Mouse (Mus musculus) CH12.LX (cell line): ENCODE results near the gene Anapc13. TPM values are rescaled to one million over a fixed set of nuclear protein-coding genes. Genes with fewer than 3 reads are reported as not detected.

Source experiments
- DNase-seq: peaks from one replicate; pipeline ENCODE4 v3.0.0-alpha.2; 2013; ENCODE audit errors: extremely low read depth
- H3K27ac ChIP-seq: 2 replicates; pipeline ENCODE4 v1.5.1; 2012; ENCODE audit warnings: low read depth, mild to moderate bottlenecking, control low read depth, moderate library complexity; ENCODE audit not compliant: insufficient read depth
- H3K27me3 ChIP-seq: replicated peaks from 2 replicates; pipeline ENCODE3; 2012; ENCODE audit warnings: inconsistent platforms
- H3K36me3 ChIP-seq, 2 experiments: replicated peaks in 1 of 2; 2 replicates each; pipeline versions ENCODE3 to v1.6.1; 2012; ENCODE audit warnings: inconsistent platforms in 1 of 2, low read length in 1 of 2, mild to moderate bottlenecking in 1 of 2, mixed read lengths in 1 of 2, moderate library complexity in 1 of 2; ENCODE audit not compliant: control insufficient read depth in 1 of 2, insufficient read depth in 1 of 2
- H3K4me1 ChIP-seq, 2 experiments: 2 replicates each; pipeline ENCODE4 v1.6.1; 2012; ENCODE audit warnings: inconsistent platforms in 1 of 2, moderate library complexity in 1 of 2; ENCODE audit not compliant: insufficient read depth in 2 of 2, control insufficient read depth in 1 of 2
- H3K4me2 ChIP-seq: 2 replicates; pipeline ENCODE4 v1.6.1; 2012; ENCODE audit warnings: low read depth, mild to moderate bottlenecking, control low read depth; ENCODE audit not compliant: poor library complexity, insufficient read depth, severe bottlenecking
- H3K4me3 ChIP-seq, 3 experiments: fragments of 150-350 bp in 1 of 3; sonication (generic) in 1 of 3; replicated peaks in 1 of 3; 2 replicates each; pipeline versions ENCODE3 to v1.5.1; 2011 to 2012; ENCODE audit warnings: low read depth in 2 of 3, low read length in 2 of 3, mild to moderate bottlenecking in 2 of 3, moderate library complexity in 2 of 3, control low read depth in 1 of 3, improper control_type of control experiment in 1 of 3, inconsistent platforms in 1 of 3, mixed read lengths in 1 of 3; ENCODE audit not compliant: poor library complexity in 1 of 3
- H3K79me2 ChIP-seq: replicated peaks from 2 replicates; pipeline ENCODE4 v1.6.1; 2012; ENCODE audit warnings: mild to moderate bottlenecking, moderate library complexity; ENCODE audit not compliant: control insufficient read depth, poor library complexity, insufficient read depth, severe bottlenecking; ENCODE audit errors: extremely low read depth
- H3K9ac ChIP-seq: 2 replicates; pipeline ENCODE4 v1.6.1; 2012; ENCODE audit warnings: low read depth, mild to moderate bottlenecking, control low read depth, moderate library complexity; ENCODE audit not compliant: insufficient read depth
- H3K9me3 ChIP-seq: replicated peaks from 2 replicates; pipeline ENCODE3; 2012; ENCODE audit warnings: low read length, inconsistent platforms, mixed read lengths
- BHLHE40 ChIP-seq: IDR thresholded peaks from 2 replicates; pipeline ENCODE4 v1.6.1; 2011; ENCODE audit warnings: mild to moderate bottlenecking, low read depth, low read length, improper control_type of control experiment
- CHD1 ChIP-seq: IDR thresholded peaks from 2 replicates; pipeline ENCODE4 v1.6.1; 2012; ENCODE audit warnings: low read depth, low read length, improper control_type of control experiment, inconsistent platforms
- CHD2 ChIP-seq: IDR thresholded peaks from 2 replicates; pipeline ENCODE4 v1.6.1; 2011; ENCODE audit warnings: low read length, improper control_type of control experiment
- E2F4 ChIP-seq: IDR thresholded peaks from 2 replicates; pipeline ENCODE4 v1.6.1; 2011; ENCODE audit warnings: low read depth, low read length, improper control_type of control experiment; ENCODE audit not compliant: insufficient replicate concordance
- ELF1 ChIP-seq: IDR thresholded peaks from 2 replicates; pipeline ENCODE4 v1.6.1; 2014; ENCODE audit warnings: low read depth, mild to moderate bottlenecking, inconsistent platforms, low read length, improper control_type of control experiment
- EP300 ChIP-seq: IDR thresholded peaks from 2 replicates; pipeline ENCODE4 v1.6.1; 2011; ENCODE audit warnings: low read length, improper control_type of control experiment
- ETS1 ChIP-seq: conservative IDR thresholded peaks from 2 replicates; pipeline ENCODE4 v1.6.1; 2012; ENCODE audit warnings: low read depth, mild to moderate bottlenecking, inconsistent platforms, low read length, improper control_type of control experiment, moderate library complexity
- IRF4 ChIP-seq: IDR thresholded peaks from 2 replicates; pipeline ENCODE4 v1.6.1; 2014; ENCODE audit warnings: low read depth, mild to moderate bottlenecking, inconsistent platforms, low read length, improper control_type of control experiment
- MAFK ChIP-seq: IDR thresholded peaks from 2 replicates; pipeline ENCODE4 v1.6.1; 2011; ENCODE audit warnings: low read length, improper control_type of control experiment; ENCODE audit not compliant: insufficient replicate concordance
- MAX ChIP-seq: IDR thresholded peaks from 2 replicates; pipeline ENCODE4 v1.6.1; 2011; ENCODE audit warnings: low read length, improper control_type of control experiment
- MAZ ChIP-seq: IDR thresholded peaks from 2 replicates; pipeline ENCODE4 v1.6.1; 2012; ENCODE audit warnings: low read depth, mild to moderate bottlenecking, inconsistent platforms, low read length, improper control_type of control experiment, moderate library complexity
- MXI1 ChIP-seq: IDR thresholded peaks from 2 replicates; pipeline ENCODE4 v1.6.1; 2011; ENCODE audit warnings: mild to moderate bottlenecking, low read depth, low read length, improper control_type of control experiment
- MYC ChIP-seq: IDR thresholded peaks from 2 replicates; pipeline ENCODE4 v1.6.1; 2011; ENCODE audit warnings: low read depth, mild to moderate bottlenecking, improper control_type of control experiment, low read length
- PAX5 ChIP-seq: IDR thresholded peaks from 2 replicates; pipeline ENCODE4 v1.6.1; 2012; ENCODE audit warnings: low read length, inconsistent platforms, mixed read lengths
- POLR2A ChIP-seq: IDR thresholded peaks from 2 replicates; pipeline ENCODE4 v1.6.1; 2011; ENCODE audit warnings: low read depth, mild to moderate bottlenecking, improper control_type of control experiment, low read length
- POLR2AphosphoS2 ChIP-seq: IDR thresholded peaks from 2 replicates; pipeline ENCODE4 v1.6.1; 2011; ENCODE audit warnings: low read depth, low read length, improper control_type of control experiment
- RAD21 ChIP-seq: IDR thresholded peaks from 2 replicates; pipeline ENCODE4 v1.6.1; 2011; ENCODE audit warnings: low read depth, mild to moderate bottlenecking, low read length, improper control_type of control experiment, moderate library complexity
- RCOR1 ChIP-seq: conservative IDR thresholded peaks from 2 replicates; pipeline ENCODE4 v1.6.1; 2012; ENCODE audit warnings: low read depth, mild to moderate bottlenecking, inconsistent platforms, low read length, improper control_type of control experiment
- SIN3A ChIP-seq: IDR thresholded peaks from 2 replicates; pipeline ENCODE4 v1.6.1; 2012; ENCODE audit warnings: low read length, improper control_type of control experiment, inconsistent platforms
- SMC3 ChIP-seq: IDR thresholded peaks from 2 replicates; pipeline ENCODE4 v1.6.1; 2011; ENCODE audit warnings: low read depth, low read length, improper control_type of control experiment
- TBP ChIP-seq: conservative IDR thresholded peaks from 2 replicates; pipeline ENCODE4 v1.6.1; 2011; ENCODE audit warnings: low read depth, low read length, improper control_type of control experiment
- TCF12 ChIP-seq: IDR thresholded peaks from 2 replicates; pipeline ENCODE4 v1.6.1; 2014; ENCODE audit warnings: low read depth, mild to moderate bottlenecking, inconsistent platforms, low read length, improper control_type of control experiment
- UBTF ChIP-seq: IDR thresholded peaks from 2 replicates; pipeline ENCODE4 v1.6.1; 2012; ENCODE audit warnings: low read depth, mild to moderate bottlenecking, inconsistent platforms, low read length, improper control_type of control experiment, moderate library complexity
- ZKSCAN1 ChIP-seq: IDR thresholded peaks from 2 replicates; pipeline ENCODE4 v1.6.1; 2012; ENCODE audit warnings: low read depth, inconsistent platforms, low read length, improper control_type of control experiment, borderline replicate concordance
- ZMIZ1 ChIP-seq: IDR thresholded peaks from 2 replicates; pipeline ENCODE4 v1.6.1; 2012; ENCODE audit warnings: low read depth, mild to moderate bottlenecking, inconsistent platforms, low read length, improper control_type of control experiment
- ZNF384 ChIP-seq: IDR thresholded peaks from 2 replicates; pipeline ENCODE4 v1.6.1; 2012; ENCODE audit warnings: low read depth, low read length, improper control_type of control experiment, inconsistent platforms
- dilution Hi-C: fragments of 300-500 bp; cut with MboI; formaldehyde crosslinking; loops from 2 replicates; pipeline ENCODE4 v1.14.3; 2020; ENCODE audit warnings: low sequenced_read_pairs; ENCODE audit not compliant: extremely low pct_unique_long_range_greater_than_20kb, extremely low pct_ligation_motif_present
- in situ Hi-C: fragments of 300-500 bp; cut with MboI; formaldehyde crosslinking; loops from 3 replicates; pipeline ENCODE4 v1.14.3; 2019; ENCODE audit warnings: low sequenced_read_pairs, low pct_ligation_motif_present, low pct_unique_long_range_greater_than_20kb, mixed read lengths
- polyA plus RNA-seq: library from polyadenylated mRNA; unstranded; fragments of >175 nt; gene quantifications from 2 replicates; pipeline ENCODE4 v1.2.1, GENCODE M21; 2012; ENCODE audit warnings: low read depth; ENCODE audit not compliant: insufficient read length
- total RNA-seq, 2 experiments: library from RNA; depleted of rRNA; stranded (reverse); fragments of 300-350 nt in 1 of 2; fragments of >200 nt in 1 of 2; gene quantifications; 2 replicates each; pipeline ENCODE4 v1.2.3; 2012 to 2014

Anapc13 gene
- total and polyA plus RNA-seq, 3 experiments = 20.8 to 87.4 (median 62.6) TPM

- Histone ChIP-seq H3K9me3 (no peaks in the 10 kb centered on the region), H3K27ac (no peak overlapping the region), H3K9ac (no peak overlapping the region), H3K4me2 (no peak overlapping the region), H3K79me2 (no peaks in the 10 kb centered on the region), H3K36me3 (no peaks in the 10 kb centered on the region), H3K27me3 (no peaks in the 10 kb centered on the region), H3K4me3 (no peak overlapping the region), H3K4me1 (no peaks in the 10 kb centered on the region)
- no peak for TF ChIP-seq MAX
- TF ChIP-seq SIN3A = no peak
- TF ChIP-seq TBP = no peak
- TF ChIP-seq MAZ = no peak
- TF ChIP-seq TCF12 = no peak
- no peak for TF ChIP-seq ZNF384
- no peak for TF ChIP-seq SMC3
- TF ChIP-seq POLR2AphosphoS2 = no peak
- TF ChIP-seq E2F4 = no peak
- no peak for TF ChIP-seq CHD1
- no peak for TF ChIP-seq ZKSCAN1
- TF ChIP-seq MXI1 = no peak
- TF ChIP-seq POLR2A = no peak
- in situ Hi-C loops = no loop called here
- DNase-seq = no peak
- dilution Hi-C loops = no loop called here
These were observed 42.0 kb downstream of the Anapc13 start for GRCm38 (mm10) chr9:102668115-102668514.

DNA sequence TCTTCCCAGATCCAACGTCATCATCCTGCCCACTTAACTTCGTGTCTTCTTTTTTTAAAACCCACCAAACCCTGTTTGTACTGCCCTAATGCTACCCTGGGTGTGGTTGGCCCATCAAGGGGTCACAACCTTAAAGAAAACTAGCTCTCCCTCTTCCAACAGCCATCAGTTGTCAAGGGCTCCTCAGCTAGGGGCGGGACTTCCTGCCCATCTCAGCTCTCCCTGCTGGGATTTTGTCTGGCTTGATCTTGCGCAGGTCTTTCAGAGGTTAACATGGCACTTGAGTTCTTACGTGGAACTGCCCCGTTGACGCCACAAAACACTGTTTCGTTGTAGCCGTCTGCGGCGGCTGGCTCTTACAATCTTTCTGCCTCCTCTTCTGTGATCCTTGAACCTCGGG is 42.8 kb downstream of the Anapc13 start:
- Histone ChIP-seq H3K36me3 (no peaks in the 10 kb centered on the region), H3K9ac (no peak overlapping the region), H3K79me2 (no peaks in the 10 kb centered on the region), H3K4me3 (no peak overlapping the region), H3K27me3 (no peaks in the 10 kb centered on the region), H3K27ac (no peak overlapping the region), H3K4me2 (no peak overlapping the region), H3K4me1 (no peaks in the 10 kb centered on the region), H3K9me3 (no peaks in the 10 kb centered on the region)
- dilution Hi-C loops (no loop called here), in situ Hi-C loops (no loop called here)
- TF ChIP-seq BHLHE40 (no peak), IRF4 (no peak), MAX (no peak), RAD21 (no peak), ZMIZ1 (no peak), ELF1 (no peak), EP300 (no peak), MAZ (no peak), MAFK (no peak), SMC3 (no peak), CHD2 (no peak), ETS1 (no peak), UBTF (no peak), RCOR1 (no peak), POLR2A (no peak), PAX5 (no peak), POLR2AphosphoS2 (no peak), MYC (no peak)
- no peak for DNase-seq
